Mouse (Mus musculus): ENCODE results near the gene S100a3. TPM values are rescaled to one million over a fixed set of nuclear protein-coding genes. Genes with fewer than 3 reads are reported as not detected.

The S100a3 gene
- polyA plus RNA-seq, 1 experiment from 2014 or later = not detected

- no peak overlapping the region for H3K27ac ChIP-seq (replicated peaks)
- H3K4me1 ChIP-seq = peaks cover 11% of the 10 kb centered on the region
- H3K9me3 ChIP-seq (replicated peaks) = no peaks in the 10 kb centered on the region
- 92% methylated on average over 5 of the region's 5 CpGs for WGBS
- H3K27me3 ChIP-seq (ENCODE audit: low read depth, poor library complexity, severe bottlenecking) = no peaks in the 10 kb centered on the region
- H3K36me3 ChIP-seq = no peaks in the 10 kb centered on the region
- DNase-seq (ENCODE audit: low spot score) = no peak
- no peak overlapping the region for H3K4me3 ChIP-seq
Measured at GRCm38 (mm10) chr3:90581141-90581540, 20.8 kb downstream of the S100a3 start.

DNA sequence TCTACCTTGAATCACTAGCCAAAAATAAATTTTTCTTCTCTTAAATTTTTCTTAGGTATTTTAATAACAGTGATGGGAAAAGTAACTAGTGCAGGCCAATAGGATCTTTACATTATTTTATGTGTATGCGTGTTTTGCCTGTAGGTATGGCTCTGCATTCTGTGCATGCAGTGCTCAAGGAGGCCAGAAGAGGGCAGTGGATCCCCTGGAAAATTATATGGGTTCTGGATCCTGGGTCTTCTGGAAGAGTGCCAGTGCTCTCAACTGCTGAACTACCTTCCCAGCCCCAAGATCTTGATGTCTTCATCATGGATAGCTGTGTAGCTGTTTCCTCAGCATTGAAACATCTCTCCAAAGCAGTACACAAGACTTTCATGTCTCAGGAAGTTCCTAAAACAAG, 21.8 kb downstream of the S100a3 start:
- Histone ChIP-seq H3K4me1 (peaks cover 11% of the 10 kb centered on the region), H3K36me3 (no peaks in the 10 kb centered on the region), H3K27me3 (ENCODE audit: low read depth, poor library complexity, severe bottlenecking) (no peaks in the 10 kb centered on the region), H3K9me3 (replicated peaks) (no peaks in the 10 kb centered on the region), H3K4me3 (no peak overlapping the region), H3K27ac (replicated peaks) (no peak overlapping the region)
- 93% methylated on average over 1 of the region's 1 CpGs for WGBS
- DNase-seq (ENCODE audit: low spot score) = no peak

- Histone ChIP-seq H3K36me3 (no peaks in the 10 kb centered on the region), H3K4me1 (peaks cover 11% of the 10 kb centered on the region), H3K9me3 (replicated peaks) (no peaks in the 10 kb centered on the region), H3K27ac (replicated peaks) (no peak overlapping the region), H3K4me3 (no peak overlapping the region), H3K27me3 (ENCODE audit: low read depth, poor library complexity, severe bottlenecking) (no peaks in the 10 kb centered on the region)
- 93% methylated on average over 4 of the region's 4 CpGs for WGBS
- DNase-seq (ENCODE audit: low spot score) = no peak
Measured at GRCm38 (mm10) chr3:90582556-90582955, 22.2 kb downstream of the S100a3 start.

DNA sequence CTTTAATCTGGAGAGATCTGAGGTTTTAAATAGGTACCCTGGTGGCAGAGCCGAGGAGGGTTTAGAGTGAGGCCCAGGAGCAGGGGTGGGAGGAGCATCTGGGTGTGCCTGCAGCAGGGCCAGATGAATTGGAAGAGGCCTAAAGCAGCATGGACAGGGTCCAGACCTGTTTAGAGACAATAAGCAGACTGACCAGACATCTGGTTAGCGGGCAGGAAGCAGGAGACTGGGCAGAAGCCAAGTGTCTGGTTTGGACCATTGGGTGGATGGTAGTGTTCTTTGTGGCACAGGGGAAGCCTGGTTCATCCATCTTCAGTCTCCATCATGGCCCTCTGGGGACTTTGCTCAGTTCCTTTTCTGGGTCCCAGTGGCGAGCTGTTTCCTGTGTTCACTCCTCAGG, 23.5 kb downstream of the S100a3 start:
- DNase-seq (ENCODE audit: low spot score) = no peak
- 0 out of 2 replicates have a peak overlapping the region, but pooled peaks have one; percentile 23 for H3K27ac ChIP-seq (replicated peaks)
- WGBS = 49% methylated on average over 3 of the region's 3 CpGs

GRCm38 (mm10) chr3:90585595-90585994, 25.2 kb downstream of the S100a3 start:
- WGBS = 37% methylated on average over 5 of the region's 5 CpGs
- no peak overlapping the region for H3K27ac ChIP-seq (replicated peaks)
- no peak overlapping the region for H3K4me3 ChIP-seq
- no peaks in the 10 kb centered on the region for H3K27me3 ChIP-seq (ENCODE audit: low read depth, poor library complexity, severe bottlenecking)
- H3K9me3 ChIP-seq (replicated peaks) = no peaks in the 10 kb centered on the region
- DNase-seq (ENCODE audit: low spot score) = peak; percentile 64
- H3K4me1 ChIP-seq = peaks cover 11% of the 10 kb centered on the region
- H3K36me3 ChIP-seq = no peaks in the 10 kb centered on the region

More for the DNA sequence above, 23.5 kb downstream of the S100a3 start:
- H3K27me3 ChIP-seq (ENCODE audit: low read depth, poor library complexity, severe bottlenecking) = no peaks in the 10 kb centered on the region
- no peaks in the 10 kb centered on the region for H3K9me3 ChIP-seq (replicated peaks)
- peaks cover 11% of the 10 kb centered on the region for H3K4me1 ChIP-seq
- no peaks in the 10 kb centered on the region for H3K36me3 ChIP-seq
- H3K4me3 ChIP-seq = no peak overlapping the region

- H3K4me3 ChIP-seq = no peak overlapping the region
- H3K27ac ChIP-seq (replicated peaks) = no peak overlapping the region
- no peaks in the 10 kb centered on the region for H3K27me3 ChIP-seq (ENCODE audit: low read depth, poor library complexity, severe bottlenecking)
- no peak for DNase-seq (ENCODE audit: low spot score)
- H3K9me3 ChIP-seq (replicated peaks) = no peaks in the 10 kb centered on the region
- no peaks in the 10 kb centered on the region for H3K36me3 ChIP-seq
- 85% methylated on average over 15 of the region's 15 CpGs for WGBS
- H3K4me1 ChIP-seq = peaks cover 11% of the 10 kb centered on the region
Measured at GRCm38 (mm10) chr3:90586016-90586643, 25.8 kb downstream of the S100a3 start.

GRCm38 (mm10) chr3:90586906-90587305, 26.5 kb downstream of the S100a3 start:
- WGBS = 60% methylated on average over 10 of the region's 10 CpGs
- H3K27ac ChIP-seq (replicated peaks) = no peak overlapping the region

GRCm38 (mm10) chr3:90587361-90588101, 27.2 kb downstream of the S100a3 start:
- Histone ChIP-seq H3K4me3 (no peak overlapping the region), H3K9me3 (replicated peaks) (no peaks in the 10 kb centered on the region), H3K27me3 (ENCODE audit: low read depth, poor library complexity, severe bottlenecking) (no peaks in the 10 kb centered on the region), H3K27ac (replicated peaks) (no peak overlapping the region), H3K36me3 (no peaks in the 10 kb centered on the region), H3K4me1 (peaks cover 11% of the 10 kb centered on the region)
- 93% methylated on average over 14 of the region's 14 CpGs for WGBS
- DNase-seq (ENCODE audit: low spot score) = no peak

More at GRCm38 (mm10) chr3:90586906-90587305, 26.5 kb downstream of the S100a3 start:
- H3K4me3 ChIP-seq = no peak overlapping the region
- H3K36me3 ChIP-seq = no peaks in the 10 kb centered on the region
- peaks cover 11% of the 10 kb centered on the region for H3K4me1 ChIP-seq
- no peaks in the 10 kb centered on the region for H3K9me3 ChIP-seq (replicated peaks)
- DNase-seq (ENCODE audit: low spot score) = no peak
- H3K27me3 ChIP-seq (ENCODE audit: low read depth, poor library complexity, severe bottlenecking) = no peaks in the 10 kb centered on the region

DNA sequence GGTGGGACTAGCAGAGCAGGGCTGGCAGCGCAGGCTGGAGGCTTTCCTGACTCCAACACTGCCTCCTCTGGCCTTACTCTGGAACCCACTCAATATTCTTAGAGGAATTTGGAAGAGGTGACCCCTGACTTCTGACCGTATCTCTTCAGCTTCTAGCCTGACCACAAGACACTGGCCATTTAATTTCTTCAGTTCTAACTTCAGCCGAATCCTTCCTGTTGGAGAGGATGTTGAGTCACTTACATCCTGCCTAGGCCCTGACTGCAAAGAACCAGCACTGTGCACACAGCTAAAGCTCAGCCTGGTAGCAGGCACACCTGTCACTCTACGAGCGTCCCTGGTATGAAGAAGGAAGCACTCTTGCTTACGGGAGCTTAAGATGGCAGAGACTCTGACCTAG, 29.0 kb downstream of the S100a3 start:
- H3K27me3 ChIP-seq (ENCODE audit: low read depth, poor library complexity, severe bottlenecking) = no peaks in the 10 kb centered on the region
- H3K4me1 ChIP-seq = no peaks in the 10 kb centered on the region
- WGBS = 87% methylated on average over 6 of the region's 6 CpGs
- H3K36me3 ChIP-seq = no peaks in the 10 kb centered on the region
- DNase-seq (ENCODE audit: low spot score) = no peak
- H3K4me3 ChIP-seq = no peak overlapping the region
- H3K27ac ChIP-seq (replicated peaks) = no peak overlapping the region
- H3K9me3 ChIP-seq (replicated peaks) = no peaks in the 10 kb centered on the region; the same call in 1 of the 2 replicates

- Histone ChIP-seq H3K36me3 (no peaks in the 10 kb centered on the region), H3K4me3 (no peak within 1 kb of the TSS), H3K9me3 (replicated peaks) (no peaks in the 10 kb centered on the region; the same call in 1 of the 2 replicates), H3K27ac (replicated peaks) (no peak within 1 kb of the TSS), H3K27me3 (ENCODE audit: low read depth, poor library complexity, severe bottlenecking) (no peaks in the 10 kb centered on the region), H3K4me1 (no peaks in the 10 kb centered on the region)
- DNase-seq (ENCODE audit: low spot score) = no peak
- WGBS = 84% methylated on average over 8 of the region's 8 CpGs
Measured at GRCm38 (mm10) chr3:90589947-90590346, 29.6 kb downstream of the S100a3 start, which contains the start of gene S100a2. S100a2 (plus strand) TSS chr3:90590247.

GRCm38 (mm10) chr3:90594466-90594865, 34.1 kb downstream of the S100a3 start:
- 82% methylated on average over 1 of the region's 1 CpGs for WGBS

DNA sequence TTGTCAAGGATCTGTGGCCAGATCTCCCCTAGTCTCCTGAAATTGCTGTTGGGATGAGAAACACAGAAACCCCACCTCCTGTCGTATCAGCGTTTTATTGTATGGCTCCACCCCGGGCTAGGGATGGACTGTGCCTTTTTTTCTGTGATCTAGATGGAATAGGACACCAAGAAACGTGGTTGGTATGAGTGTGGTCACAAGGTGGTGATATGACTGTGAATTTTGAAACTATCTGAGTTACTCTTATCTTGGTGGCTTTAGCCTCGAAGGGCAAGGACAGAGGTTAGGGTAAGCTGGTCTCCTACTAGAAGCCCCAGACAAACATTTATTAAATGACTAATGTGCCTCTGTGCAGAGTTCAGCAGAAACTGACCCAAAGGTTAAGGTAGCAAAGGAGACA, 35.2 kb downstream of the S100a3 start:
- H3K27ac ChIP-seq (replicated peaks) = no peak overlapping the region
- H3K4me1 ChIP-seq = 0 out of 2 replicates have a peak, but pooled peaks cover 3% of the 10 kb centered on the region
- 83% methylated on average over 5 of the region's 5 CpGs for WGBS

More at GRCm38 (mm10) chr3:90594466-90594865, 34.1 kb downstream of the S100a3 start:
- Histone ChIP-seq H3K4me1 (0 out of 2 replicates have a peak, but pooled peaks cover 3% of the 10 kb centered on the region), H3K27ac (replicated peaks) (no peak overlapping the region), H3K9me3 (replicated peaks) (no peaks in the 10 kb centered on the region; the same call in 1 of the 2 replicates), H3K27me3 (ENCODE audit: low read depth, poor library complexity, severe bottlenecking) (no peaks in the 10 kb centered on the region), H3K4me3 (no peak overlapping the region), H3K36me3 (no peaks in the 10 kb centered on the region)
- no peak for DNase-seq (ENCODE audit: low spot score)

DNA sequence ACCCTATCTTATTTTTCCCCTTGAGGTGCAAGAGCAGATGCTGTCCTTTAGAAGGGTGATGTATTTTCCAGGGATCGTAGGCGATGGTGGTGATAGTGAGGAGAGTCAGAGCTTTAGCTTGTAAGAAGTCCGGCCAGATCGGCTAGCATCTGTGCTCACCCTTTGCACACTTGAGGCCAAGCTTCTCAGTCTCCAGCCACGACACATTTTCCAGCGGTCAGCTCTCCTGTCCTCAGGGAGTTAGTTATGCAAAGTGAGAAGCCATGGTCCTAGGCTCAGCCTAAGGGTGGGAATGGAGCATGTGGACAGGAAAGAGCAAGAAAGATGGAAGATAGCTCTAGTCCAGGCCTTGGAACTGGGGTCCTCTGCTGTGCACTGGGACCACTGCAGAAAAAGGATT, 36.4 kb downstream of the S100a3 start:
- Histone ChIP-seq H3K4me1 (0 out of 2 replicates have a peak, but pooled peaks cover 3% of the 10 kb centered on the region), H3K36me3 (no peaks in the 10 kb centered on the region), H3K27ac (replicated peaks) (no peak overlapping the region), H3K4me3 (no peak overlapping the region), H3K9me3 (replicated peaks) (no peaks in the 10 kb centered on the region; the same call in 1 of the 2 replicates), H3K27me3 (ENCODE audit: low read depth, poor library complexity, severe bottlenecking) (no peaks in the 10 kb centered on the region)
- no peak for DNase-seq (ENCODE audit: low spot score)
- 89% methylated on average over 6 of the region's 6 CpGs for WGBS

More for the DNA sequence above, 35.2 kb downstream of the S100a3 start:
- Histone ChIP-seq H3K4me3 (no peak overlapping the region), H3K36me3 (no peaks in the 10 kb centered on the region), H3K27me3 (ENCODE audit: low read depth, poor library complexity, severe bottlenecking) (no peaks in the 10 kb centered on the region), H3K9me3 (replicated peaks) (no peaks in the 10 kb centered on the region; the same call in 1 of the 2 replicates)
- no peak for DNase-seq (ENCODE audit: low spot score)

Measured in midbrain, embryonic 10.5 days (tissue).